In the genomic region with DNA sequence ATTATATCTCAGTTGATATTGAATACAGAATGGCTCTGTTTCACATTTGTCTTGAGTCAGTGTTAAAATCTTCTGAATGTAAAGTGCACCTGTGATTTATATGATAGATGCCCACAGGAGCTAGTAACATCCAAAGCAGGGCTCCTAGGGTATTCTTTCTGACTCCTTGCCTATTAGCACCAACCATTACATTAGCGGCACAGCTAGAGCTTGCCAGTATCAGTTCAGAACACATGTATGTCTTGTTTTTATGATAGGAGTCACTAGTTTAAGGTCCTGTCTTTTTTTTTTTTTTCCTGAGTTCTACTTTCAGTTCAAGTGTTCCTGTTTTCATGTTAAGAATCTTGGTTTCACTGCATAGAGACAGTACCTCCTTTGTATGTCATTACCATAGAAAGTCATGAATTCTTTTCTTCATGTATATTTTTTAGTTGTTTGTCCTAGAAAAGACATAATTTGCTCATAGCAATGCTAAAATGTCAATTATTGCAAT, we compare ENCODE assay signal across 11 mouse cellular contexts.
"Had no signal": no experiment of that assay in that cellular context is flagged by ENCODE, and none has a peak within 500 bp of the region (broad histone marks: within the 10 kb centered on the region; RNA-seq: fewer than 3 reads in every experiment).

No protein-coding gene starts in this region.

- H3K4me3 ChIP-seq: limb, embryonic 13.5 days; liver, embryonic 15.5 days; lung, embryonic 15.5 days; midbrain, embryonic 13.5 days had no signal

- ATAC-seq: midbrain, embryonic 13.5 days had no signal

- H3K27me3 ChIP-seq: limb, embryonic 13.5 days; liver, embryonic 15.5 days; lung, embryonic 15.5 days; midbrain, embryonic 13.5 days had no signal

- DNase-seq: kidney, adult 11 months; kidney, postnatal 10 days; left cerebral cortex, postnatal 4 days; lung, postnatal 14 days; right cerebral cortex, postnatal 25 days; thymus, postnatal 36 days had no signal

- H3K27ac ChIP-seq: limb, embryonic 13.5 days; liver, embryonic 15.5 days; lung, embryonic 15.5 days; macrophage; midbrain, embryonic 13.5 days had no signal

- H3K9ac ChIP-seq: limb, embryonic 13.5 days; liver, embryonic 15.5 days; lung, embryonic 15.5 days; midbrain, embryonic 13.5 days had no signal

- H3K4me1 ChIP-seq: limb, embryonic 13.5 days had no signal

- H3K4me2 ChIP-seq: limb, embryonic 13.5 days; liver, embryonic 15.5 days; lung, embryonic 15.5 days; midbrain, embryonic 13.5 days had no signal

- H3K9me3 ChIP-seq: limb, embryonic 13.5 days; liver, embryonic 15.5 days; lung, embryonic 15.5 days; midbrain, embryonic 13.5 days had no signal
